Comparison of ENCODE assay signal across 15 mouse cellular contexts in genomic region chr5:120514031-120514677, GRCm38 (mm10). TPM values are rescaled to one million over a fixed set of nuclear protein-coding genes. Genes with fewer than 3 reads are reported as not detected.
DNase-seq lines count a peak whose midpoint lies in the region; ATAC-seq and TF ChIP-seq lines count a peak whose summit lies in the region.
"Had no signal": no experiment of that assay in that cellular context is flagged by ENCODE, and none has a peak within 500 bp of the region (broad histone marks: within the 10 kb centered on the region; RNA-seq: fewer than 3 reads in every experiment).

No protein-coding gene starts in this region.

- H3K27ac ChIP-seq in heart, adult 2 months, result peak overlapping the region; percentile 57
- H3K27ac ChIP-seq in lung, embryonic 16.5 days (ENCODE audit: low read length), result peak overlapping the region; percentile 7; the same call in 1 of the 2 replicates
- H3K27ac ChIP-seq in midbrain, embryonic 10.5 days (replicated peaks), result no peak overlapping the region
- H3K27ac ChIP-seq: liver, embryonic 13.5 days had no signal

- no peak overlapping the region for H3K9ac ChIP-seq in heart, adult 2 months (ENCODE audit: low read depth, low read length)
- no peak overlapping the region for H3K9ac ChIP-seq in lung, embryonic 16.5 days (ENCODE audit: low read length)
- H3K9ac ChIP-seq: hindbrain, embryonic 15.5 days; liver, embryonic 13.5 days had no signal

- H3K9me3 ChIP-seq in lung, embryonic 16.5 days (ENCODE audit: control insufficient read depth, low read length), result no peaks in the 10 kb centered on the region
- no peaks in the 10 kb centered on the region for H3K9me3 ChIP-seq in midbrain, embryonic 10.5 days (replicated peaks)
- H3K9me3 ChIP-seq: hindbrain, embryonic 15.5 days; liver, embryonic 13.5 days had no signal

- no peak for TF ChIP-seq EP300 in heart, adult 2 months (IDR thresholded peaks at IDR 0.05; ENCODE audit: insufficient read depth, low read depth, low read length)

- TF ChIP-seq POLR2A in heart, adult 2 months (IDR thresholded peaks at IDR 0.05; ENCODE audit: insufficient read depth, low read depth, low read length), result no peak

- TF ChIP-seq CTCF in heart, adult 2 months (IDR thresholded peaks at IDR 0.05), result no peak

- DNase-seq in heart, adult 2 months, result peak in 1 of 2 experiments; percentile 44
- DNase-seq in heart, postnatal 25 days (ENCODE audit: low spot score), result no peak
- peak; percentile 31 for DNase-seq in 3T3-L1 (ENCODE audit: low read depth, low spot score)
- DNase-seq in adrenal gland, postnatal 36 days, result peak; percentile 51 to 71
- DNase-seq in retina, embryonic 14.5 days (ENCODE audit: low spot score), result no peak
- no peak for DNase-seq in midbrain, embryonic 10.5 days (ENCODE audit: low spot score)
- no peak for DNase-seq in right cerebral cortex, postnatal 14 days
- DNase-seq: cerebellum, adult 8-10 months; liver, embryonic 13.5 days had no signal

- no peak for ATAC-seq in lung, embryonic 16.5 days (ENCODE audit: low read depth)
- ATAC-seq: CD4-positive, CD25-positive, alpha-beta regulatory T cell, adult 4 months had no signal

- H3K36me3 ChIP-seq in heart, adult 2 months (ENCODE audit: control insufficient read depth, insufficient read depth, low read length), result no peaks in the 10 kb centered on the region
- H3K36me3 ChIP-seq in lung, embryonic 16.5 days (ENCODE audit: control insufficient read depth, insufficient read depth, low read length), result no peaks in the 10 kb centered on the region
- no peaks in the 10 kb centered on the region for H3K36me3 ChIP-seq in midbrain, embryonic 10.5 days
- H3K36me3 ChIP-seq: hindbrain, embryonic 15.5 days; liver, embryonic 13.5 days had no signal

- peaks cover 38% of the 10 kb centered on the region for H3K4me1 ChIP-seq in heart, adult 2 months (ENCODE audit: control insufficient read depth, insufficient read depth, low read length)
- H3K4me1 ChIP-seq in lung, embryonic 16.5 days (replicated peaks; ENCODE audit: control insufficient read depth, insufficient read depth, low read length), result peaks cover 34% of the 10 kb centered on the region
- peaks cover 56% of the 10 kb centered on the region for H3K4me1 ChIP-seq in midbrain, embryonic 10.5 days

- 83% methylated on average over 9 of the region's 9 CpGs for WGBS in heart, adult 2 months
- 86% methylated on average over 9 of the region's 9 CpGs for WGBS in lung, embryonic 16.5 days
- WGBS in midbrain, embryonic 10.5 days, result 89% methylated on average over 9 of the region's 9 CpGs

- no peak overlapping the region for H3K4me2 ChIP-seq in lung, embryonic 16.5 days (ENCODE audit: low read depth, low read length)
- H3K4me2 ChIP-seq: hindbrain, embryonic 15.5 days; liver, embryonic 13.5 days had no signal

- H3K27me3 ChIP-seq in heart, adult 2 months (ENCODE audit: control insufficient read depth, insufficient read depth, low read length), result no peaks in the 10 kb centered on the region
- no peaks in the 10 kb centered on the region for H3K27me3 ChIP-seq in lung, embryonic 16.5 days (ENCODE audit: control insufficient read depth, insufficient read depth, low read depth, low read length)
- H3K27me3 ChIP-seq in midbrain, embryonic 10.5 days (ENCODE audit: low read depth, poor library complexity, severe bottlenecking), result peaks cover 30% of the 10 kb centered on the region

- H3K79me2 ChIP-seq in heart, adult 2 months (replicated peaks; ENCODE audit: control insufficient read depth, insufficient read depth, low read length), result no peaks in the 10 kb centered on the region

- intact Hi-C loops in heart, adult 2 months (cut with DNase I), result no loop called here
- intact Hi-C loops in heart, postnatal 25 days (cut with DNase I), result loop anchor here (5.0 kb wide), 1 partner anchor 73 kb away; the partner anchor contains the start of genes Iqcd and Tpcn1

- no peak overlapping the region for H3K4me3 ChIP-seq in heart, adult 2 months
- H3K4me3 ChIP-seq in lung, embryonic 16.5 days (ENCODE audit: low read length), result no peak overlapping the region
- H3K4me3 ChIP-seq in midbrain, embryonic 10.5 days, result no peak overlapping the region
- H3K4me3 ChIP-seq: erythroblast, embryonic 14.5 days; hindbrain, embryonic 15.5 days; liver, embryonic 13.5 days had no signal

RNA-seq across cellular contexts. Expression of gene Slc8b1, which starts 3.2 kb away (rescaled TPM):
- 10 to 100 TPM; 10.0 to 12.2 TPM for total RNA-seq in heart, adult 2 months (2021)
- 13.2 and 16.5 TPM in 2 replicates for polyA plus RNA-seq in heart, adult 2 months (2012; rRNA removed)
- 10 to 100 TPM in 1 of 2 experiments, 1 to 10 TPM in 1; 9.3 to 12.6 TPM for total RNA-seq in heart, postnatal 25 days (2021)
- 10 to 100 TPM; 29.0 to 45.6 TPM for total RNA-seq in adrenal gland, postnatal 36 days (2021)
- 8.5 and 8.6 TPM in 2 replicates for polyA plus RNA-seq in lung, embryonic 16.5 days (2015; fragmentation: Nextera tagmentation; extraction: Ambion mirVana)
- polyA plus RNA-seq in midbrain, embryonic 10.5 days (2016; fragmentation: Nextera tagmentation; extraction: Ambion mirVana), result 3.9 and 4.6 TPM in 2 replicates

RNA-seq across cellular contexts. Expression of gene Plbd2, which starts 10.7 kb away (rescaled TPM):
- total RNA-seq in heart, adult 2 months (2021), result 10 to 100 TPM; 39.5 to 47.1 TPM
- polyA plus RNA-seq in heart, adult 2 months (2012; rRNA removed), result 27.7 and 32.1 TPM in 2 replicates
- 10 to 100 TPM; 33.2 to 37.1 TPM for total RNA-seq in heart, postnatal 25 days (2021)
- total RNA-seq in adrenal gland, postnatal 36 days (2021), result 10 to 100 TPM; 86.9 to 87.9 TPM
- 48.8 and 50.5 TPM in 2 replicates for polyA plus RNA-seq in lung, embryonic 16.5 days (2015; fragmentation: Nextera tagmentation; extraction: Ambion mirVana)
- 35.6 and 37.0 TPM in 2 replicates for polyA plus RNA-seq in midbrain, embryonic 10.5 days (2016; fragmentation: Nextera tagmentation; extraction: Ambion mirVana)

RNA-seq across cellular contexts. Expression of gene Sds, which starts 37.8 kb away (rescaled TPM):
- total RNA-seq in heart, adult 2 months (2021), result 1 to 10 TPM; 1.2 to 3.0 TPM
- 5.6 and 10.9 TPM in 2 replicates for polyA plus RNA-seq in heart, adult 2 months (2012; rRNA removed)
- 1 to 10 TPM; 1.2 to 1.3 TPM for total RNA-seq in heart, postnatal 25 days (2021)
- 1 to 10 TPM in 1 of 2 experiments, not detected in 1; 1.3 TPM for total RNA-seq in adrenal gland, postnatal 36 days (2021)
- polyA plus RNA-seq in lung, embryonic 16.5 days (2015; fragmentation: Nextera tagmentation; extraction: Ambion mirVana), result 0.26 TPM in 1 of 2 replicates, not detected in the other
- not detected in 2 replicates for polyA plus RNA-seq in midbrain, embryonic 10.5 days (2016; fragmentation: Nextera tagmentation; extraction: Ambion mirVana)
- total RNA-seq: gastrocnemius, postnatal 4 days had no signal
- polyA plus RNA-seq: CD4-positive, CD25-positive, alpha-beta regulatory T cell, adult 4 months; erythroblast, embryonic 14.5 days; hindbrain, embryonic 15.5 days; liver, embryonic 13.5 days; stomach, embryonic 14.5 days had no signal

RNA-seq across cellular contexts. Expression of gene Sdsl, which starts 41.5 kb away (rescaled TPM):
- 1 to 10 TPM; 8.8 to 9.8 TPM for total RNA-seq in heart, adult 2 months (2021)
- polyA plus RNA-seq in heart, adult 2 months (2012; rRNA removed), result 12.6 and 13.5 TPM in 2 replicates
- total RNA-seq in heart, postnatal 25 days (2021), result 1 to 10 TPM; 8.8 to 9.6 TPM
- 10 to 100 TPM; 82.6 to 82.9 TPM for total RNA-seq in adrenal gland, postnatal 36 days (2021)
- 7.7 and 8.1 TPM in 2 replicates for polyA plus RNA-seq in lung, embryonic 16.5 days (2015; fragmentation: Nextera tagmentation; extraction: Ambion mirVana)
- polyA plus RNA-seq in midbrain, embryonic 10.5 days (2016; fragmentation: Nextera tagmentation; extraction: Ambion mirVana), result 5.5 and 6.2 TPM in 2 replicates
- polyA plus RNA-seq: CD4-positive, CD25-positive, alpha-beta regulatory T cell, adult 4 months; erythroblast, embryonic 14.5 days had no signal

Comparison
In these comparisons a context has a peak if more than half of its experiments do, and no peak if none do; other contexts are left out.
1. DNase-seq: peak in 3T3-L1 (single experiment) and adrenal gland, postnatal 36 days (2 of 2); none in heart, postnatal 25 days (single experiment), retina, embryonic 14.5 days (single experiment), midbrain, embryonic 10.5 days (single experiment) and right cerebral cortex, postnatal 14 days (single experiment).